Mouse (Mus musculus) embryonic fibroblast, embryonic 13.5 days (primary cell): ENCODE measurements around the gene Pygm. TPM values are rescaled to one million over a fixed set of nuclear protein-coding genes. Genes with fewer than 3 reads are reported as not detected.

ENCODE experiments used
- H3K27ac ChIP-seq: 2 replicates; pipeline ENCODE4 v1.5.1; 2012; ENCODE audit warnings: low read length, control low read depth, inconsistent platforms; ENCODE audit not compliant: insufficient read depth
- H3K4me1 ChIP-seq: 2 replicates; pipeline ENCODE4 v1.6.1; 2011; ENCODE audit warnings: low read length; ENCODE audit not compliant: control insufficient read depth, insufficient read depth
- H3K4me3 ChIP-seq: 2 replicates; pipeline ENCODE4 v1.5.1; 2011; ENCODE audit warnings: mild to moderate bottlenecking, control low read depth, low read length; ENCODE audit not compliant: insufficient read depth
- CTCF ChIP-seq: IDR thresholded peaks from 2 replicates; pipeline ENCODE4 v1.5.1; 2011; ENCODE audit warnings: mild to moderate bottlenecking, control low read depth, low read length, moderate library complexity, borderline replicate concordance; ENCODE audit not compliant: insufficient read depth
- POLR2A ChIP-seq: IDR thresholded peaks from 2 replicates; pipeline ENCODE4 v1.6.1; 2011; ENCODE audit warnings: low read depth, mild to moderate bottlenecking, control low read depth, low read length, moderate library complexity
- polyA plus RNA-seq: library from polyadenylated mRNA; stranded (reverse); fragments of >200 nt; gene quantifications from 2 replicates; pipeline ENCODE4 v1.2.4, GENCODE M21; 2011; ENCODE audit warnings: low read depth; ENCODE audit not compliant: missing spikeins, insufficient read length

Gene Pygm
- polyA plus RNA-seq, 1 experiment = 0.91 TPM

- TF ChIP-seq CTCF (peak; percentile 79), POLR2A (no peak)
- Histone ChIP-seq H3K27ac (no peak within 1 kb of the TSS), H3K4me1 (no peaks in the 10 kb centered on the region), H3K4me3 (peak within 1 kb of the TSS; percentile 33)
Observed at GRCm38 (mm10) chr19:6418233-6418879, 34.2 kb downstream of the Pygm start, which contains the start of gene Nrxn2. TSS of gene Nrxn2 (plus strand) at chr19:6418731.

GRCm38 (mm10) chr19:6418984-6419692, 34.9 kb downstream of the Pygm start:
- no peak overlapping the region for H3K4me3 ChIP-seq
- H3K4me1 ChIP-seq = no peaks in the 10 kb centered on the region
- H3K27ac ChIP-seq = no peak overlapping the region
- TF ChIP-seq POLR2A (no peak), CTCF (no peak)

GRCm38 (mm10) chr19:6419805-6420310, 35.7 kb downstream of the Pygm start:
- no peak for TF ChIP-seq POLR2A
- no peak for TF ChIP-seq CTCF
- Histone ChIP-seq H3K4me3 (no peak overlapping the region), H3K4me1 (no peaks in the 10 kb centered on the region), H3K27ac (no peak overlapping the region)

GRCm38 (mm10) chr19:6420481-6421210, 36.4 kb downstream of the Pygm start:
- TF ChIP-seq CTCF = no peak
- no peak for TF ChIP-seq POLR2A

GRCm38 (mm10) chr19:6421211-6421590, 37.0 kb downstream of the Pygm start:
- TF ChIP-seq POLR2A (no peak), CTCF (no peak)
- no peak overlapping the region for H3K4me3 ChIP-seq
- no peak overlapping the region for H3K27ac ChIP-seq
- H3K4me1 ChIP-seq = no peaks in the 10 kb centered on the region

More at GRCm38 (mm10) chr19:6420481-6421210, 36.4 kb downstream of the Pygm start:
- no peaks in the 10 kb centered on the region for H3K4me1 ChIP-seq
- H3K27ac ChIP-seq = no peak overlapping the region
- no peak overlapping the region for H3K4me3 ChIP-seq

- TF ChIP-seq CTCF (no peak), POLR2A (no peak)
- Histone ChIP-seq H3K27ac (no peak overlapping the region), H3K4me3 (no peak overlapping the region), H3K4me1 (no peaks in the 10 kb centered on the region)
Observed at GRCm38 (mm10) chr19:6422014-6422413, 37.8 kb downstream of the Pygm start.

GRCm38 (mm10) chr19:6423241-6423640, 39.0 kb downstream of the Pygm start:
- no peaks in the 10 kb centered on the region for H3K4me1 ChIP-seq
- TF ChIP-seq CTCF = no peak
- TF ChIP-seq POLR2A = no peak
- H3K4me3 ChIP-seq = no peak overlapping the region
- H3K27ac ChIP-seq = no peak overlapping the region

- Histone ChIP-seq H3K4me3 (no peak overlapping the region), H3K4me1 (no peaks in the 10 kb centered on the region), H3K27ac (no peak overlapping the region)
- TF ChIP-seq POLR2A (no peak), CTCF (no peak)
Observed at GRCm38 (mm10) chr19:6424137-6424881, 40.1 kb downstream of the Pygm start.

GRCm38 (mm10) chr19:6425595-6425994, 41.4 kb downstream of the Pygm start:
- H3K27ac ChIP-seq = no peak overlapping the region
- no peak overlapping the region for H3K4me3 ChIP-seq
- H3K4me1 ChIP-seq = no peaks in the 10 kb centered on the region
- TF ChIP-seq POLR2A (no peak), CTCF (no peak)
